Comparison of ENCODE assay signal across 8 mouse cellular contexts in the genomic region with DNA sequence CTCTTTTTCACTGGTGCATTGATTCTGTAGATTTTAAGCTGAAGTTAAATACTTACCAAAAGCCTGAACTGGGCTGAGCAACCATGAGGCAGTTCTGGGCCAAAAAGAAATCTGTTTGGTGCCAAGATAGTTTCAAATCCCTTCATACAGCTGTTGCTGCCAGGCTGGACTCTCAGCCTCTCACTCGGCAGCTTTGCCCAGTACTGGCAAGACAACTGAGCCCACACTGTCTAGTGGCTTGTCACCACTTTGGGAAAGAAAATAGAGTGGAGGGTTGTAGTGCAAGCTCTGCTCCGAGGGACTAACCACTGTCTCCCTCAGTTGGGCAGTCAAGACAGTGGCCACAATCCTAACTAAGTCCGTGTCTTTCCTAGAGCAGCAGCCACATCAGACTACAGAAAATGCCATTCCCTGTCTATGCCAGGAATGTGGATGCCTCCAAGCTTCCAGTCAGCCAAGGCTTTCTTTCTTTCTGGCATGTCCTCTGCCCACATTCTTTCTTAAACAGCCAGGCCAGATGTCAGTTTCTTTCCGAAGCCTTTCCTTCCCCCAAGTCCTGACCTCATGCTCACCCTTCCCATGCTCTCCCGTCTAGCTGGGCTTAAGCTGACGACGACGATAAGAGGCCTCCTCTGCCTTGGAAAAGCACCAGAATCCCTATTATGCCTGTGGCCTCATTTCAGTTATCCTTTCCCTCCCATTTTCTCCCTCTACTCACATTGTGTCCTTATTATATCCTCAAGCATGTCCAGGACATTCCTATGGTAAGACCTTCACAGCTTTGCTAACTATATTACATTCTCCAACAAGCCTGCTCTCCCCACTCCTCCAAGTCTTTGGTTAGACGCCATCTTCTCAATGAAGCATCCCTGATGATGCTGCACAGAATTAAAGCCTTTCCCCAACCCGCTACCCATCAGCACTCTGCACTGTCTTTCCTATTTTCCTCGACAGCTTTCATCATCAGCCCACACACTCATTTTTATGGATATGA. TPM values are rescaled to one million over a fixed set of nuclear protein-coding genes. Genes with fewer than 3 reads are reported as not detected.
DNase-seq lines count a peak whose midpoint lies in the region; ATAC-seq and TF ChIP-seq lines count a peak whose summit lies in the region.

No protein-coding gene starts in this region.

- peak; percentile 70; the same call in 1 of the 2 replicates for ATAC-seq in limb, embryonic 15.5 days (ENCODE audit: insufficient number of reproducible peaks, low FRiP score, low TSS enrichment, low read depth)

- no peak overlapping the region for H3K4me3 ChIP-seq in cerebellum, adult 2 months (replicated peaks; ENCODE audit: insufficient read depth, low read depth, low read length)
- no peak overlapping the region for H3K4me3 ChIP-seq in embryonic fibroblast, embryonic 13.5 days (ENCODE audit: insufficient read depth, low read length)
- no peak overlapping the region for H3K4me3 ChIP-seq in limb, embryonic 15.5 days

- no peak overlapping the region for H3K9ac ChIP-seq in limb, embryonic 15.5 days

- 33% methylated on average over 11 of the region's 11 CpGs for WGBS in cerebellum, adult 2 months
- WGBS in limb, embryonic 15.5 days: 37% methylated on average over 11 of the region's 11 CpGs

- intact Hi-C loops in left cerebral cortex, postnatal 4 days (cut with DNase I): no loop called here

- TF ChIP-seq POLR2A in cerebellum, adult 2 months (IDR thresholded peaks at IDR 0.05; ENCODE audit: borderline replicate concordance, insufficient read depth, low read length): no peak
- TF ChIP-seq POLR2A in embryonic fibroblast, embryonic 13.5 days (IDR thresholded peaks at IDR 0.05; ENCODE audit: low read depth, low read length): no peak

- no peak overlapping the region for H3K4me2 ChIP-seq in limb, embryonic 15.5 days

- no peaks in the 10 kb centered on the region for H3K9me3 ChIP-seq in limb, embryonic 15.5 days

- TF ChIP-seq CTCF in cerebellum, adult 2 months (IDR thresholded peaks at IDR 0.05; ENCODE audit: borderline replicate concordance, insufficient read depth, low read depth, low read length): no peak
- no peak for TF ChIP-seq CTCF in embryonic fibroblast, embryonic 13.5 days (IDR thresholded peaks at IDR 0.05; ENCODE audit: borderline replicate concordance, insufficient read depth, low read length)

- peak overlapping the region; percentile 5; the same call in 1 of the 2 replicates for H3K27ac ChIP-seq in cerebellum, adult 2 months (ENCODE audit: insufficient read depth, low read length)
- peak overlapping the region; percentile 90 for H3K27ac ChIP-seq in embryonic fibroblast, embryonic 13.5 days (ENCODE audit: insufficient read depth, low read length)
- H3K27ac ChIP-seq in limb, embryonic 15.5 days: peak overlapping the region; percentile 78

- H3K36me3 ChIP-seq in limb, embryonic 15.5 days: no peaks in the 10 kb centered on the region; the same call in 1 of the 2 replicates

- H3K4me1 ChIP-seq in cerebellum, adult 2 months (ENCODE audit: control insufficient read depth, insufficient read depth, low read length): peaks cover 24% of the 10 kb centered on the region
- peaks cover 36% of the 10 kb centered on the region for H3K4me1 ChIP-seq in embryonic fibroblast, embryonic 13.5 days (ENCODE audit: control insufficient read depth, insufficient read depth, low read length)
- H3K4me1 ChIP-seq in limb, embryonic 15.5 days: peaks cover 32% of the 10 kb centered on the region

- H3K27me3 ChIP-seq in cerebellum, adult 2 months (ENCODE audit: control insufficient read depth, insufficient read depth, low read length): no peaks in the 10 kb centered on the region
- H3K27me3 ChIP-seq in limb, embryonic 15.5 days: no peaks in the 10 kb centered on the region

- peak in 1 of 2 experiments; percentile 43 for DNase-seq in cerebellum, adult 2 months
- no peak for DNase-seq in cerebellum, postnatal 14 days
- peak; percentile 56 for DNase-seq in left cerebral cortex, postnatal 4 days
- no peak for DNase-seq in left cerebral cortex, adult 18-20 months (ENCODE audit: low spot score in 2 of 2)
- no peak for DNase-seq in urinary bladder, postnatal 36 days (ENCODE audit: low spot score in 2 of 2)
- no peak for DNase-seq in testis, postnatal 10 days (ENCODE audit: low spot score)

RNA-seq across cellular contexts. Expression of a gene that starts 57.7 kb away (rescaled TPM):
- 299 and 318 TPM in 2 replicates for polyA plus RNA-seq in cerebellum, adult 2 months (2012; rRNA removed)
- total RNA-seq in left cerebral cortex, postnatal 4 days (2021): 100 to 1,000 TPM; 159 TPM
- total RNA-seq in left cerebral cortex, adult 18-20 months (2021): 100 to 1,000 TPM; 147 to 150 TPM
- polyA plus RNA-seq in embryonic fibroblast, embryonic 13.5 days (2011; ENCODE audit: insufficient read length, low read depth, missing spikeins): 433 and 456 TPM in 2 replicates
- 113 and 140 TPM in 2 replicates for polyA plus RNA-seq in limb, embryonic 15.5 days (2015; fragmentation: Nextera tagmentation; extraction: Ambion mirVana)

Comparison
In these comparisons a context has a peak if more than half of its experiments do, and no peak if none do; other contexts are left out.
1. H3K27ac ChIP-seq: peak in every context shown above with its lines; median percentile 90 in embryonic fibroblast, embryonic 13.5 days; 78 in limb, embryonic 15.5 days; 5 in cerebellum, adult 2 months.